Mouse (Mus musculus) kidney, adult 2 months (tissue): ENCODE measurements at regions not wholly inside any gene's neighbourhood (a gene's known extent, or its start where the extent isn't known, plus 50 kb on each side); places are given as distances from the start of the nearest gene placed in this dataset.

Experiments
- CTCF ChIP-seq: fragments of 200-500 bp; conservative IDR thresholded peaks from 2 replicates; pipeline ENCODE4 v1.5.1; 2011; ENCODE audit warnings: low read depth, mild to moderate bottlenecking, control low read depth, low read length, moderate library complexity, mixed read lengths; ENCODE audit not compliant: insufficient read depth, insufficient read length
- POLR2A ChIP-seq: fragments of 200-500 bp; IDR thresholded peaks from one replicate; pipeline ENCODE4 v1.6.1; 2011; ENCODE audit warnings: low read depth, low read length, control low read depth

- TF ChIP-seq CTCF (no peak), POLR2A (no peak)
Measured at GRCm38 (mm10) chr17:75763391-75763790, 211.6 kb upstream of the Fam98a start.
